Mouse (Mus musculus): ENCODE data around the gene Pole3. TPM values are rescaled to one million over a fixed set of nuclear protein-coding genes. Genes with fewer than 3 reads are reported as not detected.

The Pole3 gene
- 71.2 and 84.8 TPM in 2 replicates for polyA plus RNA-seq (2015; fragmentation: Nextera tagmentation; extraction: Ambion mirVana)

DNA sequence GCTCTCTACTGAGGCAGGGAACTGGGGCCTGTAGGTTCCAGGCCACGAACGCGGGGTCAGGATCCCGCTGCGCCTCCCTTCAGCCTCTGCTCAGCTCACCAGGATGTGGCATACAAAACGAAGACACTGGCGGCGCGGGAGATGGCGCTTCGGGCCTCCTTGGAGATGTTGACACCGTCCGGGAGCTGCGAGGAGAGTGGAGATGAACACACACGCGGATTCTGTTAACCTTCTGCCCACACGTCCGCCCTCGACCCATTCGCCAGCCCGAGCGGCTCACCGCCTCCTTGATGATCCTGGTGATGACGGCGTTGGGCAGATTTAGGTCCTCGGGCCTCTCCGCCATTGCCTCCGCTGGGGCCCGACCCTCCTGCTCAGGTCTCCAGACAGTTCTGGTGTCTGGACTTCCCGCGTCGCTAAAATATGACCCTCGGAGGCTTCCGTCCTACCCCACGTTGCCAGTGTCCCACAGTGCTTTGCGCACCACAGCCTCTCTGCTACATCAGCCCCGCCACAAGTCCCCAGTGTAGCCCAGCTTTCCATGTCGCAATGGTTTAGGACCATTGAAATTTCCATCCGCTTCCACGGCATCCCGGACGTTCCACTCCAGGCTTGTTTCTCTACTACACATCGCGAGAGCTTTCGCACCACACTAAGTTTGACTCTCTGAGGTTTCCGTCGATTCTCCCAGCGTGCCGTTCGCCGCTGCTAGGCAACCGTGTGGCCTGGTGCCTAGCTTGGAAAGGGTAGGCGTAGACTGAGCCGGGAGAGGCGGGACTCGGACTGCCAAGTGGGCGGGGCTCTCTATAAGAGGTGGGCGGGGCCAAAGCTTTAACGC, at the start of gene Pole3, which contains the start of gene 4933430I17Rik:
Gene Pole3, minus strand, starts transcription at position 418 of the 838 bp plus-strand sequence.
Gene 4933430I17Rik, plus strand, starts transcription at position 719 of the 838 bp plus-strand sequence.

DNA sequence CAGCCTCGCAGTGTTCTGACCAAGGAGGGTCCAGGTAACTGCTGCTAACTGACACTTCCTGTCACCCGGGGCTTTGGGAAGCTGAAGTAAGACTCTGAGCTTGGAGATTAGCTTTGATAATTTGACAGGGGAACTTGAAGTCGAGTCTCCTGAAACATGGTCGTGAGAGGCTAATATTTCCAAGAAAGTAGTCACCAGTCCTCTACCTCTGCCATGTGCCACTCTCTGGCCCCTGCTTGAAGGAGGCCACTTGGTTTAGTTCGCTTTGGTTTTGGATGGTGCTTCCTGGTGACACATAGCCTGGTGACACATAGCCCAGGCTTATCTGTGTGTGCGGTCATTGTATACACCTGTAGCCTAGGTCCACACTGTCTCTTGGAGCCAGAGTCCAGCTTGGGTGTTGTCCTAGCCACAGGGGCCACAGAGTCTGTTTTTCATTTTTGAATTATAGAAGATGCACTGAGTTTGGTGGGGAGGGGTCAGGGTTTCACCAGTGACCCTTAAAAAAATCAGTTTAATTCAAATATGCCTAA, 35.0 kb upstream of the Pole3 start, which contains the start of gene Rgs3:
Gene Rgs3, plus strand, starts transcription at position 51 of the 533 bp plus-strand sequence.

DNA sequence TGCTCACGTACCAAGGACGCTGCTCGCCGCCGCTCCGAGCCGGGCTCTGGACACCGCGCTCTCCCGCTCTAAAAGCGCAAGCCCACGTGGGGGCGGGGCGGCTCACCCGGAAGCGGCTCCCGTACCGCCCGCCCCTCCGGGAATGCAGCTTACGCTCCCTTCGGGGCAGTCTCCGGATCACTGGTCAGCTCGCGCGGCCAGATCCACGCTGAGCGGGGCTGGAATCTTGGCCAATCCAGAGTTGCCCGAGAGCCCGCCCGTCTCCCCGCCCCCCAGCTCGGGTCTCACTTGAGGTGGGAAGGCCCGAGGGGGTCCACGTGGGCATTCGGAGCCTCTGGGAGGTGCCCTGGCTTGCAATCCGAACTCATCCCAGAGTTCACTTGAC, 5.0 kb downstream of the Pole3 start, which contains the start of gene Alad:
Gene Alad, minus strand, starts transcription at position 70 of the 385 bp plus-strand sequence.

DNA sequence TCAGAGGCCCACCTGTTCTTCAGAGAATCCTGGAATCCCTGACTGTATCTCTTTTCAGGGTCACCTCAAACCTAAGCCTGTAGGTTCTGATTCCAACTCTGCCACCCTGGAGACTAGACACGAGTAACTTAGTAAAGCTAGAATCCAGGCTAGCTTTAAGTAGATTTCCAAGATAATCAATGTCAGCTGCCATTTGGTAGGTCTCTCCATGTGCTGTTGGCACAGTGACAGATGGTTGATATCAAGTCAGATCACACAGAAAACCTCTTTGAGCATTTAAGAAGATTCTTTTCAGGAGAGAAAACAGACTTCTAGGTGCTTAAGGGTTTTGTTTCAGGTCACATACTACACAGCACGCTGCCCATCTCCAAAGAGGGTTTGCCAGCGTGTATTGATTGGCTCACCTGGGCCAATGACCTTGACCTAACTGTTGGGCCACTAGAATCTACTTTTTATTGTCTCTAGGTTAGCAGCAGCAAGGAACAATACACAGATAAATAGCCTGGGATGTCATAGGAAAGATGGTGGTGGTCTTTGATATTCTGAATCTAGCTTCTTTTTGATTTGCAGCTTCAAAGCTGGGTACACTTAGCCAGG, 21.4 kb downstream of the Pole3 start, which contains the start of gene Hdhd3:
Gene Hdhd3, minus strand, starts transcription at position 94 of the 597 bp plus-strand sequence.

DNA sequence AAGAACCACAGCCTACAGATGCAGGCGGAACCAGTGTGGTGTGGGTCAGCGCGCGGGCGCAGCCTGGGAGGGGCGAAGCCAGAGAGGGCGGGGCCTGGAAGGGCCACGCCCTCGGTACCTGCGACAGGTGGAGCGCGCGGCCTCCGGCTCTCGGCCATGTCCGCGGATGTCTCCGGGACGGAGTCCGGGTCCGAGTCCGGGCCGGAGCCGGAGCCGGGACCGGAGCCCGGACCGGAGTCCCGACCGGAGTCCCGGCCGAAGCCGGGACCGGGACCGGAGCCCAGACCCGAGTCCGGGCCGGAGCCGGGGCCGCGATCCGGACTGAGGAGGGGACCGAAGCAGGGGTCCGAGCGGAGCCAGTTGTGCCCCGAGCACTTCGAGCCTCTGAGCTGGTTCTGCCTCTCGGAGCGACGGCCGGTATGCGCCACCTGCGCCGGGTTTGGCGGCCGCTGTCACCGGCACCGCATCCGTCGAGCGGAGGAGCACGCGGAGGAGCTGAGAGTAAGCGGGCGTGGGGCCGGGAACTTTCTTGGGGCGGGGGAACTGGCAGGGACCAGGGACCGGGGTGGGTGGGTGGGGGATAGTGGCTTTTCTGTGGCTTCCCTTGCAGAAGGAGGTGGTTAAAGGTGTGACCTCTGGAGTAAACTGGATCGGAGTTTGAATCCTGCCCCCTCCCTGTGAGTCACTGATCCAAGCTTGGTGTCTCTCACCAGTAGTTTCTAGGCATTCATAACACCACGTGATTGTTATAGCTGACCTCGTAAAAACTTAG, 44.7 kb downstream of the Pole3 start, which contains the start of gene Bspry:
Gene Bspry, plus strand, starts transcription at position 117 of the 772 bp plus-strand sequence.

Other genes starting within 250 kb of the Pole3 start
- gene Fkbp15, start 164.5 kb downstream of the Pole3 start, polyA plus RNA-seq (2015; fragmentation: Nextera tagmentation; extraction: Ambion mirVana): 18.5 and 21.3 TPM in 2 replicates
- 21.1 and 22.6 TPM in 2 replicates for gene Slc31a1, start 164.3 kb downstream of the Pole3 start, polyA plus RNA-seq (2015; fragmentation: Nextera tagmentation; extraction: Ambion mirVana)
- gene Cdc26, start 116.4 kb downstream of the Pole3 start, polyA plus RNA-seq (2015; fragmentation: Nextera tagmentation; extraction: Ambion mirVana): 89.9 and 92.8 TPM in 2 replicates
- 12.7 and 13.3 TPM in 2 replicates for gene Prpf4, start 116.3 kb downstream of the Pole3 start, polyA plus RNA-seq (2015; fragmentation: Nextera tagmentation; extraction: Ambion mirVana)
- not detected in 2 replicates for gene Rnf183, start 89.8 kb downstream of the Pole3 start, polyA plus RNA-seq (2015; fragmentation: Nextera tagmentation; extraction: Ambion mirVana)
- gene Wdr31, start 54.2 kb downstream of the Pole3 start, polyA plus RNA-seq (2015; fragmentation: Nextera tagmentation; extraction: Ambion mirVana): 2.2 and 2.6 TPM in 2 replicates
- 0.19 and 0.86 TPM in 2 replicates for gene Bspry, start 45.0 kb downstream of the Pole3 start, polyA plus RNA-seq (2015; fragmentation: Nextera tagmentation; extraction: Ambion mirVana)
- 2.4 and 4.0 TPM in 2 replicates for gene Hdhd3, start 21.6 kb downstream of the Pole3 start, polyA plus RNA-seq (2015; fragmentation: Nextera tagmentation; extraction: Ambion mirVana)
- gene Alad, start 5.2 kb downstream of the Pole3 start, polyA plus RNA-seq (2015; fragmentation: Nextera tagmentation; extraction: Ambion mirVana): 533 and 652 TPM in 2 replicates
- gene 4933430I17Rik, start 301 bp upstream of the Pole3 start, polyA plus RNA-seq (2015; fragmentation: Nextera tagmentation; extraction: Ambion mirVana): 0.08 and 0.18 TPM in 2 replicates
- gene Rgs3, start 34.8 kb upstream of the Pole3 start, polyA plus RNA-seq (2015; fragmentation: Nextera tagmentation; extraction: Ambion mirVana): 17.6 and 23.6 TPM in 2 replicates